Comparison of ENCODE assay signal across 9 mouse cellular contexts in genomic region chr4:134012858-134013528, GRCm38 (mm10). TPM values are rescaled to one million over a fixed set of nuclear protein-coding genes. Genes with fewer than 3 reads are reported as not detected.
A peak's percentile ranks its signal among the peaks of the same experiment; 100 is the strongest.
DNase-seq lines count a peak whose midpoint lies in the region; ATAC-seq and TF ChIP-seq lines count a peak whose summit lies in the region.
"Had no signal": no experiment of that assay in that cellular context is flagged by ENCODE, and none has a peak within 500 bp of the region (broad histone marks: within the 10 kb centered on the region; RNA-seq: fewer than 3 reads in every experiment).

No protein-coding gene starts in this region.

- TF ChIP-seq CTCF in lung, postnatal 0 days (IDR thresholded peaks at IDR 0.05) = peak; percentile 57

- DNase-seq in lung, postnatal 0 days (ENCODE audit: low spot score) = no peak
- no peak for DNase-seq in lung, adult 18-20 months
- DNase-seq in T-cell, adult 2 months (ENCODE audit: low spot score) = peak; percentile 28
- peak; percentile 61 for DNase-seq in gastrocnemius, postnatal 25 days
- peak; percentile 46 for DNase-seq in splenic B cell, adult 2 months (ENCODE audit: low read depth, low spot score)
- DNase-seq in kidney, postnatal 25 days = no peak

- H3K27me3 ChIP-seq in lung, postnatal 0 days (replicated peaks; ENCODE audit: insufficient read depth, low read length) = peaks cover 8% of the 10 kb centered on the region
- H3K27me3 ChIP-seq in splenic B cell, adult 2 months (ENCODE audit: control insufficient read depth, insufficient read depth, low read length, poor library complexity, severe bottlenecking) = no peaks in the 10 kb centered on the region
- H3K27me3 ChIP-seq in kidney, embryonic 15.5 days = peaks cover 28% of the 10 kb centered on the region

- no peak for TF ChIP-seq EP300 in lung, postnatal 0 days (IDR thresholded peaks at IDR 0.05)

- H3K4me1 ChIP-seq in lung, postnatal 0 days (ENCODE audit: insufficient read depth, low read depth, low read length) = no peaks in the 10 kb centered on the region
- H3K4me1 ChIP-seq in kidney, embryonic 15.5 days = peaks cover 38% of the 10 kb centered on the region

- WGBS in lung, postnatal 0 days = 49% methylated on average over 12 of the region's 12 CpGs
- WGBS in kidney, embryonic 15.5 days = 40% methylated on average over 12 of the region's 12 CpGs

- H3K4me2 ChIP-seq in lung, postnatal 0 days (replicated peaks; ENCODE audit: low read depth, low read length) = no peak overlapping the region
- no peak overlapping the region for H3K4me2 ChIP-seq in kidney, embryonic 15.5 days
- H3K4me2 ChIP-seq: limb, embryonic 13.5 days had no signal

- H3K9me3 ChIP-seq in lung, postnatal 0 days (ENCODE audit: low read length) = no peaks in the 10 kb centered on the region
- H3K9me3 ChIP-seq in kidney, embryonic 15.5 days (replicated peaks) = no peaks in the 10 kb centered on the region
- H3K9me3 ChIP-seq: limb, embryonic 13.5 days had no signal

- no peaks in the 10 kb centered on the region for H3K36me3 ChIP-seq in lung, postnatal 0 days (ENCODE audit: insufficient read depth, low read length)
- H3K36me3 ChIP-seq in splenic B cell, adult 2 months (ENCODE audit: control insufficient read depth, insufficient read depth, low read length, poor library complexity, severe bottlenecking) = no peaks in the 10 kb centered on the region
- H3K36me3 ChIP-seq in kidney, embryonic 15.5 days = no peaks in the 10 kb centered on the region
- H3K36me3 ChIP-seq: limb, embryonic 13.5 days had no signal

- no peak overlapping the region for H3K4me3 ChIP-seq in lung, postnatal 0 days (ENCODE audit: low read depth, low read length)
- H3K4me3 ChIP-seq in kidney, embryonic 15.5 days (replicated peaks) = no peak overlapping the region
- H3K4me3 ChIP-seq: limb, embryonic 13.5 days had no signal

- H3K9ac ChIP-seq in lung, postnatal 0 days (replicated peaks; ENCODE audit: low read depth) = no peak overlapping the region
- H3K9ac ChIP-seq in kidney, embryonic 15.5 days = no peak overlapping the region
- H3K9ac ChIP-seq: limb, embryonic 13.5 days had no signal

- no peak for ATAC-seq in lung, postnatal 0 days
- no peak for ATAC-seq in inflammation-experienced regulatory T-cells, adult 6 months
- no peak for ATAC-seq in kidney, embryonic 15.5 days (replicated peaks; ENCODE audit: low FRiP score)

- H3K27ac ChIP-seq in lung, postnatal 0 days (ENCODE audit: low read length) = no peak overlapping the region
- no peak overlapping the region for H3K27ac ChIP-seq in kidney, embryonic 15.5 days
- H3K27ac ChIP-seq: limb, embryonic 13.5 days had no signal

RNA-seq across cellular contexts. Expression of gene Lin28a, which starts 5.6 kb away (rescaled TPM):
- 0.19 TPM in 1 of 2 replicates, not detected in the other for polyA plus RNA-seq in lung, postnatal 0 days (2015; fragmentation: Nextera tagmentation; extraction: Ambion mirVana)
- total RNA-seq in gastrocnemius, postnatal 25 days (2021) = under 1 TPM; 0.24 to 0.49 TPM
- polyA plus RNA-seq in inflammation-experienced regulatory T-cells, adult 6 months (2017; shearing (Covaris generic)) = under 1 TPM in 1 of 3 experiments, not detected in 2; 0.16 TPM
- polyA plus RNA-seq in kidney, embryonic 15.5 days (2015; fragmentation: Nextera tagmentation; extraction: Ambion mirVana) = 0.17 and 0.18 TPM in 2 replicates

RNA-seq across cellular contexts. Expression of gene Dhdds, which starts 12.3 kb away (rescaled TPM):
- polyA plus RNA-seq in lung, postnatal 0 days (2015; fragmentation: Nextera tagmentation; extraction: Ambion mirVana) = 23.8 and 25.1 TPM in 2 replicates
- 1 to 10 TPM; 9.5 TPM for total RNA-seq in gastrocnemius, postnatal 25 days (2021)
- polyA plus RNA-seq in inflammation-experienced regulatory T-cells, adult 6 months (2017; shearing (Covaris generic)) = 10 to 100 TPM; 16.1 to 22.4 (median 18.6) TPM
- 47.4 and 48.4 TPM in 2 replicates for polyA plus RNA-seq in kidney, embryonic 15.5 days (2015; fragmentation: Nextera tagmentation; extraction: Ambion mirVana)

RNA-seq across cellular contexts. Expression of gene Zfp683, which starts 40.6 kb away (rescaled TPM):
- not detected in 2 replicates for polyA plus RNA-seq in lung, postnatal 0 days (2015; fragmentation: Nextera tagmentation; extraction: Ambion mirVana)
- not detected for total RNA-seq in gastrocnemius, postnatal 25 days (2021)
- polyA plus RNA-seq in inflammation-experienced regulatory T-cells, adult 6 months (2017; shearing (Covaris generic)) = 1 to 10 TPM in 1 of 3 experiments, under 1 TPM in 2; 0.80 to 1.1 (median 0.94) TPM
- polyA plus RNA-seq in kidney, embryonic 15.5 days (2015; fragmentation: Nextera tagmentation; extraction: Ambion mirVana) = not detected in 2 replicates
- polyA plus RNA-seq: limb, embryonic 13.5 days had no signal

RNA-seq across cellular contexts. Expression of gene Hmgn2, which starts 44.5 kb away (rescaled TPM):
- 456 and 496 TPM in 2 replicates for polyA plus RNA-seq in lung, postnatal 0 days (2015; fragmentation: Nextera tagmentation; extraction: Ambion mirVana)
- total RNA-seq in gastrocnemius, postnatal 25 days (2021) = 10 to 100 TPM; 47.8 to 48.9 TPM
- 100 to 1,000 TPM; 371 to 949 (median 420) TPM for polyA plus RNA-seq in inflammation-experienced regulatory T-cells, adult 6 months (2017; shearing (Covaris generic))
- polyA plus RNA-seq in kidney, embryonic 15.5 days (2015; fragmentation: Nextera tagmentation; extraction: Ambion mirVana) = 2,667 and 2,783 TPM in 2 replicates

RNA-seq across cellular contexts. Expression of gene Crybg2, which starts 47.6 kb away (rescaled TPM):
- 2.8 and 3.1 TPM in 2 replicates for polyA plus RNA-seq in lung, postnatal 0 days (2015; fragmentation: Nextera tagmentation; extraction: Ambion mirVana)
- not detected for total RNA-seq in gastrocnemius, postnatal 25 days (2021)
- polyA plus RNA-seq in inflammation-experienced regulatory T-cells, adult 6 months (2017; shearing (Covaris generic)) = 10 to 100 TPM; 10.8 to 23.3 (median 14.1) TPM
- 3.9 and 4.4 TPM in 2 replicates for polyA plus RNA-seq in kidney, embryonic 15.5 days (2015; fragmentation: Nextera tagmentation; extraction: Ambion mirVana)

Comparison
In these comparisons a context has a peak if more than half of its experiments do, and no peak if none do; other contexts are left out.
1. DNase-seq: peak in T-cell, adult 2 months (single experiment), gastrocnemius, postnatal 25 days (single experiment) and splenic B cell, adult 2 months (single experiment); none in lung, postnatal 0 days (single experiment), lung, adult 18-20 months (0 of 2) and kidney, postnatal 25 days (0 of 2).